ENCODE assay signal across 8 mouse cellular contexts in the genomic region with DNA sequence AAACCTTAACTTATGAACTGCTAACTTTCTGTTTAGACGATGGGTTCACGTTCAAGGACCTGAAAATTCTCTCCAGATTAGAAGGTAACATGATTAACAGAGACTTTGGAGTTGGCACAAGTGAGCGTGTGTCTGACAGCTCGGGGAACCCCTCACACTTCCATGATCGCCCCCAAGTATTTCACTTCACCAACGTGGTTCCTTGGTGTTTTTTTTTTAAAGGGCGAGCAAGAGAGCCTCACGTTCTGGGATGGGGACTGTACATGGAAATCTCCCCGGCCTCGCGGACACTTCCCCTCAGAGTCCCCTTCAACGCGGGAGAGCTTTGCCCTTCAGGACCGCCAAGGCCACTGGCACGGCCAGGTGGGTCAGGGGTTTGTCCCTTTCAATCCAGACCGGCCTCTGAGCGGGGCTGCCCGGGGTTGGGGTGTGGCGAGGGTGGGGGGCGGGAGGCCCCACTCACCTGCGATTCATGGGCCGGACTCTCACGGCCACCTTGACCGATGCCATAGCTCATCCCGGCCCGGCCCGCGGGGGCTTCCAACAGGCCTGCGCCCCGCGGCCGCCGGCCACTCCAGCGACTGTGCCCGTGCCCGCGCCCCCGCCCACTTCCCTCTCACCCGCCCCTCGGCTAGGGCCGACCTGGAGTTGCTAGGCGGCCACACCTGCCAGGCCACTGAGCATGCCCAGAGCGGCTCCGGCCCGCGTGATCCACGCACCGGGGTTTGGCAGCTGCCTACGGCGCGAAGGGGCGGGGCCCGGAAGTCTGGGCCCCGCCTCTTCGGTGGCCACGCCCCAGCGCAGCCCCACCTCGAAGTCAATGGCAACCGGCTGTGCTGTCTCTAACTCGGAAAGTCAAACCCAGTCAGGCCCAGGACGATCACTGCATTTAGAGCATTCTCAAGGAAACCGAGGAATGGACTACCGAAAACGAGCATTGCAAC. TPM values are rescaled to one million over a fixed set of nuclear protein-coding genes. Genes with fewer than 3 reads are reported as not detected.
DNase-seq lines count a peak whose midpoint lies in the region; ATAC-seq lines count a peak whose summit lies in the region.

A gene (minus strand): TSS at position 670 of the 944 bp plus-strand sequence.

- H3K9me3 ChIP-seq in hindbrain, embryonic 15.5 days = no peaks in the 10 kb centered on the region

- H3K9ac ChIP-seq in hindbrain, embryonic 15.5 days = peak within 1 kb of the TSS; percentile 84

- H3K27me3 ChIP-seq in hindbrain, embryonic 15.5 days = no peaks in the 10 kb centered on the region

- peak; percentile 93 for DNase-seq in T-cell, adult 2 months (ENCODE audit: low spot score)
- peak; percentile 90 to 92 for DNase-seq in cerebellum, postnatal 36 days
- peak; percentile 93 to 94 for DNase-seq in frontal cortex, postnatal 36 days (ENCODE audit: low spot score in 2 of 2)
- peak; percentile 80 for DNase-seq in left cerebral cortex, adult 11 months (ENCODE audit: low spot score)
- peak; percentile 96 for DNase-seq in lung, postnatal 4 days
- DNase-seq in retina, postnatal 7 days (ENCODE audit: low read depth, low spot score) = peak; percentile 79
- peak; percentile 95 for DNase-seq in urinary bladder, adult 2 months (ENCODE audit: low spot score)

- peaks cover 22% of the 10 kb centered on the region for H3K4me1 ChIP-seq in hindbrain, embryonic 15.5 days (replicated peaks)

- peak within 1 kb of the TSS; percentile 73 for H3K27ac ChIP-seq in hindbrain, embryonic 15.5 days (replicated peaks)

- H3K4me2 ChIP-seq in hindbrain, embryonic 15.5 days = peak within 1 kb of the TSS; percentile 86

- peak within 1 kb of the TSS; percentile 77 for H3K4me3 ChIP-seq in hindbrain, embryonic 15.5 days

- ATAC-seq in hindbrain, embryonic 15.5 days (ENCODE audit: low FRiP score, low read depth) = peak; percentile 95

- WGBS in hindbrain, embryonic 15.5 days = 1% methylated on average over 58 of the region's 64 CpGs

- H3K36me3 ChIP-seq in hindbrain, embryonic 15.5 days = no peaks in the 10 kb centered on the region

RNA-seq across cellular contexts. Expression of the gene that starts here (rescaled TPM):
- polyA plus RNA-seq in hindbrain, embryonic 15.5 days (2015; fragmentation: Nextera tagmentation; extraction: Ambion mirVana) = 3.5 and 3.7 TPM in 2 replicates
- polyA plus RNA-seq in urinary bladder, adult 2 months (2012; rRNA removed) = 9.0 and 12.3 TPM in 2 replicates

Comparison
In these comparisons a context has a peak if more than half of its experiments do, and no peak if none do; other contexts are left out.
1. Peak in every context shown above with its lines: DNase-seq, ATAC-seq, H3K4me3 ChIP-seq and H3K27ac ChIP-seq.